Mouse (Mus musculus) heart, postnatal 14 days (tissue): ENCODE data around the gene Zc3h12c. TPM values are rescaled to one million over a fixed set of nuclear protein-coding genes. Genes with fewer than 3 reads are reported as not detected.

ENCODE experiments used
- microRNA-seq, 2 experiments: library from miRNA; unstranded; fragments of <30 nt; microRNA quantifications; one replicate each; pipeline ENCODE4 v1.2.0; 2021 to 2022
- total RNA-seq, 2 experiments: library from RNA; stranded (reverse); gene quantifications; 2 replicates each; pipeline ENCODE4 v1.2.3; 2021

Zc3h12c gene
- total RNA-seq, 2 experiments from 2014 or later: 9.5 to 9.8 TPM

Small RNA genes lying within 50 kb of the gene (microRNA-seq; reads per million reads assigned to microRNA genes)
- gene Gm27686 (0 reads per million in 2 experiments), gene Mir6244 (0 reads per million in 2 experiments)

Other genes starting within 250 kb of the Zc3h12c start
- gene Fdx1, start 205.0 kb downstream of the Zc3h12c start, total RNA-seq: 10 to 100 TPM; 98.1 to 99.2 TPM
- 10 to 100 TPM; 94.3 to 96.8 TPM for gene Rdx, start 121.4 kb downstream of the Zc3h12c start, total RNA-seq